Mouse (Mus musculus): ENCODE results near the gene Zranb3.
"Not testable (repeated sequence)": the region's sequence is repeated elsewhere in the genome, so short reads cannot be mapped to it uniquely, and the experiment has no call there.

The Zranb3 gene

GRCm38 (mm10) chr1:128060655-128061344 lies 42.0 kb downstream of the Zranb3 start:
- DNase-seq (ENCODE audit: low spot score), result no peak

- DNase-seq (ENCODE audit: low spot score), result no peak
Measured at GRCm38 (mm10) chr1:128058625-128059024, 44.2 kb downstream of the Zranb3 start.

- DNase-seq (ENCODE audit: low spot score), result no peak
Measured at GRCm38 (mm10) chr1:128057269-128057668, 45.6 kb downstream of the Zranb3 start.

GRCm38 (mm10) chr1:128046920-128047319 lies 55.9 kb downstream of the Zranb3 start:
- no peak for DNase-seq (ENCODE audit: low spot score)

- DNase-seq (ENCODE audit: low spot score), result no peak
Measured at GRCm38 (mm10) chr1:128046455-128046854, 56.4 kb downstream of the Zranb3 start.

- DNase-seq (ENCODE audit: low spot score), result no peak
Measured at GRCm38 (mm10) chr1:128044181-128044580, 58.7 kb downstream of the Zranb3 start.

- DNase-seq (ENCODE audit: low spot score), result no peak
Measured at GRCm38 (mm10) chr1:128036296-128036695, 66.6 kb downstream of the Zranb3 start.

- peak; percentile 59 for DNase-seq (ENCODE audit: low spot score)
Measured at GRCm38 (mm10) chr1:128032123-128032522, 70.7 kb downstream of the Zranb3 start.

- DNase-seq (ENCODE audit: low spot score), result no peak
Measured at GRCm38 (mm10) chr1:128031524-128031923, 71.3 kb downstream of the Zranb3 start.

- DNase-seq (ENCODE audit: low spot score), result no peak
Measured at GRCm38 (mm10) chr1:128024363-128025114, 78.3 kb downstream of the Zranb3 start.

- no peak for DNase-seq (ENCODE audit: low spot score)
Measured at GRCm38 (mm10) chr1:128020001-128020770, 82.7 kb downstream of the Zranb3 start.

- no peak for DNase-seq (ENCODE audit: low spot score)
Measured at GRCm38 (mm10) chr1:128016035-128016492, 86.8 kb downstream of the Zranb3 start.

- no peak for DNase-seq (ENCODE audit: low spot score)
Measured at GRCm38 (mm10) chr1:128013698-128014386, 89.0 kb downstream of the Zranb3 start.

- DNase-seq (ENCODE audit: low spot score), result no peak
Measured at GRCm38 (mm10) chr1:128009751-128010150, 93.1 kb downstream of the Zranb3 start.

GRCm38 (mm10) chr1:128006042-128006600 lies 96.7 kb downstream of the Zranb3 start:
- DNase-seq (ENCODE audit: low spot score), result not testable (repeated sequence)

GRCm38 (mm10) chr1:128004371-128004720 lies 98.5 kb downstream of the Zranb3 start:
- DNase-seq (ENCODE audit: low spot score), result no peak

- no peak for DNase-seq (ENCODE audit: low spot score)
Measured at GRCm38 (mm10) chr1:128003712-128004370, 99.0 kb downstream of the Zranb3 start.

- DNase-seq (ENCODE audit: low spot score), result no peak
Measured at GRCm38 (mm10) chr1:128002159-128002558, 100.7 kb downstream of the Zranb3 start.

- DNase-seq (ENCODE audit: low spot score), result not testable (repeated sequence)
Measured at GRCm38 (mm10) chr1:128000931-128001330, 101.9 kb downstream of the Zranb3 start.

GRCm38 (mm10) chr1:127993892-127994291 lies 109.0 kb downstream of the Zranb3 start:
- DNase-seq (ENCODE audit: low spot score), result no peak
